Comparison of ENCODE assay signal across 19 mouse cellular contexts in genomic region chr3:136752126-136752716, GRCm38 (mm10).
A peak's percentile ranks its signal among the peaks of the same experiment; 100 is the strongest.
DNase-seq lines count a peak whose midpoint lies in the region; ATAC-seq lines count a peak whose summit lies in the region.
"Had no signal": no experiment of that assay in that cellular context is flagged by ENCODE, and none has a peak within 500 bp of the region (broad histone marks: within the 10 kb centered on the region; RNA-seq: fewer than 3 reads in every experiment).

No protein-coding gene starts in this region.

- H3K9me3 ChIP-seq in forebrain, embryonic 12.5 days = no peaks in the 10 kb centered on the region
- H3K9me3 ChIP-seq in forebrain, embryonic 10.5 days = no peaks in the 10 kb centered on the region
- H3K9me3 ChIP-seq in kidney, embryonic 16.5 days (ENCODE audit: low read length) = no peaks in the 10 kb centered on the region
- no peaks in the 10 kb centered on the region for H3K9me3 ChIP-seq in kidney, embryonic 15.5 days (replicated peaks)
- no peaks in the 10 kb centered on the region for H3K9me3 ChIP-seq in midbrain, embryonic 14.5 days (ENCODE audit: control insufficient read depth, low read length)
- H3K9me3 ChIP-seq: hindbrain, embryonic 15.5 days; limb, embryonic 10.5 days had no signal

- 25% methylated on average over 5 of the region's 5 CpGs for WGBS in forebrain, embryonic 12.5 days
- 42% methylated on average over 5 of the region's 5 CpGs for WGBS in forebrain, embryonic 10.5 days
- 33% methylated on average over 5 of the region's 5 CpGs for WGBS in kidney, embryonic 16.5 days
- 32% methylated on average over 5 of the region's 5 CpGs for WGBS in kidney, embryonic 15.5 days
- 45% methylated on average over 5 of the region's 5 CpGs for WGBS in midbrain, embryonic 14.5 days

- H3K4me3 ChIP-seq in forebrain, embryonic 12.5 days (replicated peaks) = no peak overlapping the region
- no peak overlapping the region for H3K4me3 ChIP-seq in forebrain, embryonic 10.5 days
- H3K4me3 ChIP-seq in kidney, embryonic 16.5 days (ENCODE audit: low read length) = no peak overlapping the region
- no peak overlapping the region for H3K4me3 ChIP-seq in kidney, embryonic 15.5 days (replicated peaks)
- no peak overlapping the region for H3K4me3 ChIP-seq in midbrain, embryonic 14.5 days (replicated peaks; ENCODE audit: low read depth, low read length)
- H3K4me3 ChIP-seq: erythroblast, embryonic 14.5 days; hindbrain, embryonic 15.5 days; left cerebral cortex, adult 2 months; limb, embryonic 10.5 days had no signal

- no peaks in the 10 kb centered on the region for H3K27me3 ChIP-seq in forebrain, embryonic 12.5 days
- H3K27me3 ChIP-seq in forebrain, embryonic 10.5 days (ENCODE audit: poor library complexity, severe bottlenecking) = peaks cover 19% of the 10 kb centered on the region
- H3K27me3 ChIP-seq in kidney, embryonic 16.5 days (ENCODE audit: insufficient read depth, low read length) = no peaks in the 10 kb centered on the region
- H3K27me3 ChIP-seq in kidney, embryonic 15.5 days = no peaks in the 10 kb centered on the region
- no peaks in the 10 kb centered on the region for H3K27me3 ChIP-seq in midbrain, embryonic 14.5 days (ENCODE audit: control insufficient read depth, insufficient read depth, low read length)
- H3K27me3 ChIP-seq: hindbrain, embryonic 15.5 days had no signal

- no peak for DNase-seq in forebrain, embryonic 10.5 days (ENCODE audit: extremely low spot score, low spot score)
- DNase-seq in Muller cell, postnatal 12 days (ENCODE audit: inconsistent ontology term) = peak; percentile 84
- DNase-seq in midbrain, embryonic 14.5 days = peak; percentile 35
- no peak for DNase-seq in cerebellum, postnatal 25 days
- DNase-seq in left cerebral cortex, adult 18-20 months (ENCODE audit: low spot score in 2 of 2) = no peak
- DNase-seq: cerebellum, adult 8-10 months; kidney, postnatal 10 days; liver, postnatal 0 days; lung, postnatal 10 days; right cerebral cortex, adult 18-20 months had no signal

- H3K9ac ChIP-seq in forebrain, embryonic 12.5 days = no peak overlapping the region
- H3K9ac ChIP-seq in kidney, embryonic 16.5 days (replicated peaks; ENCODE audit: low read length) = no peak overlapping the region
- no peak overlapping the region for H3K9ac ChIP-seq in kidney, embryonic 15.5 days
- no peak overlapping the region for H3K9ac ChIP-seq in midbrain, embryonic 14.5 days (replicated peaks; ENCODE audit: low read length)
- H3K9ac ChIP-seq: hindbrain, embryonic 15.5 days; liver, postnatal 0 days had no signal

- peak; percentile 59 for ATAC-seq in forebrain, embryonic 12.5 days (ENCODE audit: low FRiP score)
- peak; percentile 49; the same call in 1 of the 2 replicates for ATAC-seq in kidney, embryonic 16.5 days (ENCODE audit: low FRiP score, low TSS enrichment)
- no peak for ATAC-seq in kidney, embryonic 15.5 days (replicated peaks; ENCODE audit: low FRiP score)
- no peak for ATAC-seq in midbrain, embryonic 14.5 days (ENCODE audit: low FRiP score, low TSS enrichment)
- ATAC-seq: intestine, postnatal 0 days; liver, postnatal 0 days had no signal

- H3K4me2 ChIP-seq in forebrain, embryonic 12.5 days = no peak overlapping the region
- H3K4me2 ChIP-seq in kidney, embryonic 16.5 days (replicated peaks; ENCODE audit: low read depth, low read length) = no peak overlapping the region
- no peak overlapping the region for H3K4me2 ChIP-seq in kidney, embryonic 15.5 days
- H3K4me2 ChIP-seq in midbrain, embryonic 14.5 days (ENCODE audit: low read length) = no peak overlapping the region
- H3K4me2 ChIP-seq: hindbrain, embryonic 15.5 days had no signal

- no peak overlapping the region for H3K27ac ChIP-seq in forebrain, embryonic 12.5 days
- H3K27ac ChIP-seq in forebrain, embryonic 10.5 days = no peak overlapping the region
- no peak overlapping the region for H3K27ac ChIP-seq in kidney, embryonic 16.5 days (ENCODE audit: low read length)
- H3K27ac ChIP-seq in kidney, embryonic 15.5 days = no peak overlapping the region
- H3K27ac ChIP-seq in midbrain, embryonic 14.5 days (replicated peaks; ENCODE audit: low read depth, low read length) = 0 out of 2 replicates have a peak overlapping the region, but pooled peaks have one; percentile 9
- H3K27ac ChIP-seq: hindbrain, embryonic 15.5 days; left cerebral cortex, adult 2 months; limb, embryonic 10.5 days; stomach, postnatal 0 days had no signal

- no peaks in the 10 kb centered on the region for H3K36me3 ChIP-seq in forebrain, embryonic 12.5 days (replicated peaks)
- no peaks in the 10 kb centered on the region for H3K36me3 ChIP-seq in forebrain, embryonic 10.5 days (replicated peaks)
- no peaks in the 10 kb centered on the region for H3K36me3 ChIP-seq in kidney, embryonic 16.5 days (ENCODE audit: insufficient read depth, low read length)
- no peaks in the 10 kb centered on the region for H3K36me3 ChIP-seq in kidney, embryonic 15.5 days
- H3K36me3 ChIP-seq in midbrain, embryonic 14.5 days (ENCODE audit: control insufficient read depth, insufficient read depth, low read length) = no peaks in the 10 kb centered on the region
- H3K36me3 ChIP-seq: hindbrain, embryonic 15.5 days; limb, embryonic 10.5 days had no signal

- peaks cover 19% of the 10 kb centered on the region for H3K4me1 ChIP-seq in forebrain, embryonic 12.5 days
- peaks cover 38% of the 10 kb centered on the region for H3K4me1 ChIP-seq in forebrain, embryonic 10.5 days
- no peaks in the 10 kb centered on the region for H3K4me1 ChIP-seq in kidney, embryonic 16.5 days (ENCODE audit: insufficient read depth, low read length)
- H3K4me1 ChIP-seq in kidney, embryonic 15.5 days = peaks cover 5% of the 10 kb centered on the region
- H3K4me1 ChIP-seq in midbrain, embryonic 14.5 days (ENCODE audit: control insufficient read depth, insufficient read depth, low read length) = peaks cover 8% of the 10 kb centered on the region

Comparison
In these comparisons a context has a peak if more than half of its experiments do, and no peak if none do; other contexts are left out.
1. ATAC-seq: peak in forebrain, embryonic 12.5 days (single experiment) and kidney, embryonic 16.5 days (single experiment); none in kidney, embryonic 15.5 days (single experiment) and midbrain, embryonic 14.5 days (single experiment).
2. DNase-seq: peak in Muller cell, postnatal 12 days (single experiment) and midbrain, embryonic 14.5 days (single experiment); none in forebrain, embryonic 10.5 days (single experiment), cerebellum, postnatal 25 days (0 of 2) and left cerebral cortex, adult 18-20 months (0 of 2).